Mouse (Mus musculus): Measurements from ENCODE around the gene Map3k7cl.

GRCm38 (mm10) chr16:87625816-87626215, 72.7 kb downstream of the Map3k7cl start:
- TF ChIP-seq MYOG (IDR thresholded peaks at IDR 0.05; ENCODE audit: control insufficient read depth in 1 of 3, insufficient read depth in 1 of 3, insufficient read length in 2 of 3, low read depth in 2 of 3) (no peak), E2F4 (IDR thresholded peaks at IDR 0.05; ENCODE audit: insufficient read depth) (no peak), MAX (IDR thresholded peaks at IDR 0.05; ENCODE audit: low read depth) (no peak), REST (IDR thresholded peaks at IDR 0.05; ENCODE audit: insufficient read depth, insufficient read length) (no peak), POLR2A (IDR thresholded peaks at IDR 0.05; ENCODE audit: insufficient read length, low read depth) (no peak), TCF12 (IDR thresholded peaks at IDR 0.05; ENCODE audit: insufficient read depth, poor library complexity, severe bottlenecking) (no peak), POLR2AphosphoS2 (IDR thresholded peaks at IDR 0.05; ENCODE audit: insufficient read length, low read depth) (no peak), USF1 (IDR thresholded peaks at IDR 0.05; ENCODE audit: low read depth) (no peak), CEBPB (IDR thresholded peaks at IDR 0.05; ENCODE audit: insufficient read depth, poor library complexity, severe bottlenecking) (no peak)
